Mouse (Mus musculus) left cerebral cortex, postnatal 14 days (tissue): ENCODE measurements around the gene Olfr1242. TPM values are rescaled to one million over a fixed set of nuclear protein-coding genes. Genes with fewer than 3 reads are reported as not detected.
A peak's percentile ranks its signal among the peaks of the same experiment; 100 is the strongest.

ENCODE experiments used
- DNase-seq, 2 experiments: peaks; one replicate each; pipeline ENCODE4 v3.0.0; 2021 to 2022; ENCODE audit warnings: low spot score in 2 of 2, mixed read lengths in 1 of 2
- intact Hi-C: fragments of 180-260 bp; cut with DNase I; formaldehyde crosslinking; loops from one replicate; pipeline ENCODE4 v1.15.1; 2025
- long read RNA-seq, 2 experiments: library from polyadenylated mRNA; stranded (forward); transcript quantifications; one replicate each; pipeline ENCODE4 v2.0.0; 2021
- total RNA-seq, 2 experiments: library from RNA; stranded (reverse); gene quantifications; 2 replicates each; pipeline ENCODE4 v1.2.3; 2021

Olfr1242 gene
- not detected for total RNA-seq
- long read RNA-seq, experiment 1 = 0 reads
- long read RNA-seq, experiment 2 = 0 reads

DNA sequence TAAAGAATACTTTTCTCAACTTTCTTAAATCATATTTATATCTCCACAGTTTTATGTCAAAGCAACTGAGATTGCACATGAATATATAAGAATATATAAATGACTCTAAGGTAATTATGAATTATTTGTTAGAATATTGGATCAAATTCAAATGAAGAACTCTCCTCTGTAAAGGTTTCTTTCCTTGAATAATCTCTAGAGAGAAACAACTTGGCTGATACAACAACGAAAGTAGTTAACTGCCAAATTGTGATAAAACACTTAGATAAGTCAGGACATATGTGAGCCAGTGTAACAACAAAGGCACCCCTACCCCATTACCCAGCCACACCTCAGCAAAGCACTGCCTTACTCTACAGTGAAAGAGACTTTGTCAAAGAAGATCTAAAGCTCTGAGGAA is at the start of gene Olfr1242:
Gene Olfr1242, minus strand, starts transcription at position 101 of the 400 bp plus-strand sequence.
- intact Hi-C loops = no loop called here
- DNase-seq = no peak

DNA sequence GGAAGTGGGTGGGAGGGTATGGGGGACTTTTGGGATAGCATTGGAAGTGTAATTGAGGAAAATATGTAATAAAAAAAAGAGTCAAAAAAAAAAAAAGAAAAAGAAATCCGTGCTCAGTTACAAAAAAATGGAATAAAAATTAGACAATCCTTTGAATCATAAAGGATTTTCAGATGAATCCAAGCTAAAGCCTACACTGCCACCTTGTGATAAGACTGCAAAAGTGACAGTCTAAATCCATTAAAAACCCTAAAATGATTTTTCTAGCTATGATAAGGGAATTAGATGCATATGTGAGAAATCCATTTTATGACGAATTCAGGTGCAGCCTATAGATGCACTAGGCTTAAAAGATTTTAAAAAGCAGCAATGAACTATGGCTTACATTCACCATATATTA is 46.4 kb upstream of the Olfr1242 start:
- peak in 1 of 2 experiments; percentile 23 for DNase-seq
- intact Hi-C loops = loop anchor here (2.0 kb wide), 1 partner anchor 1190 kb away; no protein-coding TSS in a partner anchor

DNA sequence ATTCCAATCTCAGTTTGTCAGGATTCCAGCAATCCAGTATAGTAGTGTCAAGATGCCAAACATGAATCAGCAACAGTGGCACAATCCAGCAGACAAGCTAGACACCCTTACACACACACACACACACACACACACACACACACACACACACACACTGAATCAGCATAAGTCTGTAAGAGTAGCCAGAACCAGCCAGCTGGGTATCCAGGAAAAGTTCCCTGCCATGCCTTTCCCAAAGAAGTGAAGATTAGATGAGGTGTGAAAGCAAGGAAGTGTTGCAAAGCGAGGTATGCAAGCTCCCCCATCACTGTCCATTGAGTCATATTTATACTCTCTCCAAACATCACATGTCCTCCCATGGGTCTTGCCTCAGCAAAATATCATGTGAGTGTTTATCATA is 41.8 kb upstream of the Olfr1242 start:
- intact Hi-C loops = no loop called here
- peak in 1 of 2 experiments; percentile 51 for DNase-seq

DNA sequence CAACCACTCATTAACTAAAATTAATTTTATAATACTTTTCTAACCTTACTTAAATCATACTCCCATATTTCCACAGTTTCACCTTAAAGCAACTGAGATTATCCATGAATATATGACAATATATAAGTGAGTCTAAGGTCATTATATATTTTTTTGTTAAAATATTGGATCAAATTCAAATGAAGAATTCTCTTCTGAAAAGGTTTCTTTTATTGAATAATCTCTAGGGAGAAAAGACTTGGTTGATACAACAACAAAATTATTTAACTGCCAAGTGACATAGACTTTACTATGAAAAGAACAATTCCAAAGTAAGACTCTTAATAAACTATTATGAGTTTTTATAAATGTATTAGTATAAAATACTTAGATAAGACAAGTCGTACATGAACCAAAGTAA is 33.3 kb upstream of the Olfr1242 start, which contains the start of gene Olfr1243:
Gene Olfr1243, minus strand, starts transcription at position 101 of the 400 bp plus-strand sequence.
- intact Hi-C loops = no loop called here
- DNase-seq = no peak

DNA sequence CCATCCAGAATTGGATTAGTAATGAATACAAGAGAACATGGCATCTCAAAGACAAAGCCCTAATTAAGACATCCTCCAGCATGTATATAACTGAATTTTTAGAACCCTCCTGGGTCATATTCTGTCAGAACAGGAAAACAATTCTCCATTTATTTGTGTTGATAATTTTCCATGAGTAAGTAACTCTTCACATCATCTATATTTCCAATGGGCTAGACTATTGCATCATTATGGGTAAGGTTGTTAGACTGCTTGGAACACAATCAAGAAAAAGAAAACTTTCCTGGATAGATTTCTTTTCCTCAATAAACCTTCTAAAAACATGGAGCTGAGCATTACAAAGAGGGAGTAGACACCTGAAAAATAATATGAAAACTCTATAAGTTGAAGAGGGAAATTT is 11.1 kb downstream of the Olfr1242 start, which contains the start of gene Olfr1241:
Gene Olfr1241, minus strand, starts transcription at position 101 of the 400 bp plus-strand sequence.
- intact Hi-C loops = no loop called here
- DNase-seq = no peak

DNA sequence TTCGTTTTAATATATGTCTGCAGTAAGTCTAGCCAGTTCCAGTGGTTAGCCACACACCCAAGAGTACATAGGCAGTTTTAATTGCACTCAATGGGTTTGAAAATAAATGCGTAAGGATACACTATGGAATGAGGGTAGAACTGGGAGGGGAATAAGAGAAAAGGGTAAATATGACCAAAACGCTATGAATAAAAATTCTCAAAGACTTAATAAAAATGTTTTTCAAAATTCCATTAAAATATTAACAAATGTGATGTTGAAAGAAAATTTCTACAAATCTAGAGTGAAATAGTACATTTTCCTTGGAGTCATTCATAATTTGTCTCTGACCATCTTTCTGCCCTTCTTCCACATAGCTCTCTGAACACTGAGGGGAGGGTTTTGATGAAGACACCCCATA is 55.2 kb downstream of the Olfr1242 start, which contains the start of gene Olfr1240:
Gene Olfr1240, minus strand, starts transcription at position 101 of the 400 bp plus-strand sequence.
- intact Hi-C loops = no loop called here
- DNase-seq = no peak

Other genes starting within 250 kb of the Olfr1242 start
- not detected for gene Olfr1228, start 244.3 kb downstream of the Olfr1242 start, total RNA-seq
- gene Olfr1229, start 210.3 kb downstream of the Olfr1242 start, total RNA-seq = not detected
- not detected for gene Olfr1230, start 201.1 kb downstream of the Olfr1242 start, total RNA-seq
- gene Olfr1231, start 191.3 kb downstream of the Olfr1242 start, total RNA-seq = not detected
- not detected for gene Olfr1232, start 168.7 kb downstream of the Olfr1242 start, total RNA-seq
- not detected for gene Olfr1233, start 155.9 kb downstream of the Olfr1242 start, total RNA-seq
- not detected for gene Olfr1234, start 133.5 kb downstream of the Olfr1242 start, total RNA-seq
- gene Olfr1238, start 88.7 kb downstream of the Olfr1242 start, total RNA-seq = not detected
- gene Olfr1239, start 77.9 kb downstream of the Olfr1242 start, total RNA-seq = not detected
- not detected for gene Olfr1240, start 55.3 kb downstream of the Olfr1242 start, total RNA-seq
- gene Olfr1241, start 11.2 kb downstream of the Olfr1242 start, total RNA-seq = not detected
- not detected for gene Olfr1243, start 33.2 kb upstream of the Olfr1242 start, total RNA-seq
- not detected for gene Olfr1245, start 80.1 kb upstream of the Olfr1242 start, total RNA-seq
- not detected for gene Olfr1246, start 94.8 kb upstream of the Olfr1242 start, total RNA-seq
- under 1 TPM; 0.06 to 0.11 TPM for gene Olfr1247, start 115.8 kb upstream of the Olfr1242 start, total RNA-seq
- gene Olfr1248, start 119.9 kb upstream of the Olfr1242 start, total RNA-seq = not detected
- gene Olfr1249, start 136.6 kb upstream of the Olfr1242 start, total RNA-seq = not detected
- under 1 TPM; 0.07 to 0.15 TPM for gene Olfr1250, start 163.1 kb upstream of the Olfr1242 start, total RNA-seq
- gene Olfr1251, start 173.6 kb upstream of the Olfr1242 start, total RNA-seq = not detected
- gene Olfr1252, start 226.7 kb upstream of the Olfr1242 start, total RNA-seq = not detected